Mouse (Mus musculus) midbrain, embryonic 14.5 days (tissue): ENCODE data around the gene Mgea5. TPM values are rescaled to one million over a fixed set of nuclear protein-coding genes. Genes with fewer than 3 reads are reported as not detected.
A peak's percentile ranks its signal among the peaks of the same experiment; 100 is the strongest.
"Not testable (repeated sequence)": the region's sequence is repeated elsewhere in the genome, so short reads cannot be mapped to it uniquely, and the experiment has no call there.

Source experiments
- ATAC-seq: fragments of 200-750 bp; cut with Nextera tagmentation; 2 replicates; pipeline ENCODE4 v1.8.0; 2017; ENCODE audit warnings: moderate number of reproducible peaks, moderate library complexity; ENCODE audit not compliant: low FRiP score, low TSS enrichment
- DNase-seq: peaks from one replicate; pipeline ENCODE4 v3.0.0-alpha.2; 2015
- H3K27ac ChIP-seq: fragments of 300-500 bp; sonication (generic); replicated peaks from 2 replicates; pipeline ENCODE4 v1.5.1; 2014; ENCODE audit warnings: mild to moderate bottlenecking, low read depth, low read length, moderate library complexity
- H3K27me3 ChIP-seq: fragments of 300-500 bp; sonication (generic); 2 replicates; pipeline ENCODE4 v1.6.1; 2014; ENCODE audit warnings: low read length, control low read depth, mixed read lengths; ENCODE audit not compliant: control insufficient read depth, insufficient read depth
- H3K36me3 ChIP-seq: fragments of 300-500 bp; sonication (generic); 2 replicates; pipeline ENCODE4 v1.6.1; 2014; ENCODE audit warnings: low read length, control low read depth; ENCODE audit not compliant: control insufficient read depth, insufficient read depth
- H3K4me1 ChIP-seq: fragments of 300-500 bp; sonication (generic); 2 replicates; pipeline ENCODE4 v1.6.1; 2014; ENCODE audit warnings: mild to moderate bottlenecking, antibody characterized with exemption, low read length, control low read depth; ENCODE audit not compliant: control insufficient read depth, insufficient read depth
- H3K4me2 ChIP-seq: fragments of 300-500 bp; sonication (generic); 2 replicates; pipeline ENCODE4 v1.6.1; 2014; ENCODE audit warnings: mild to moderate bottlenecking, low read length, moderate library complexity
- H3K4me3 ChIP-seq: fragments of 300-500 bp; sonication (generic); replicated peaks from 2 replicates; pipeline ENCODE4 v1.5.1; 2014; ENCODE audit warnings: low read depth, low read length
- H3K9ac ChIP-seq: fragments of 300-500 bp; sonication (generic); replicated peaks from 2 replicates; pipeline ENCODE4 v1.6.1; 2014; ENCODE audit warnings: mild to moderate bottlenecking, low read length, moderate library complexity
- H3K9me3 ChIP-seq: fragments of 300-500 bp; sonication (generic); 2 replicates; pipeline ENCODE4 v1.6.1; 2016; ENCODE audit warnings: low read length, control low read depth, mixed read lengths; ENCODE audit not compliant: control insufficient read depth
- WGBS: fragments of 180-500 bp; shearing (Covaris S2); extraction: QIAGEN DNeasy Blood & Tissue Kit; methylation state at CpG from one replicate; pipeline ENCODE4 v1.1.7; 2014; 5-methylcytosine and 5-hydroxymethylcytosine counted together
- polyA plus RNA-seq: library from polyadenylated mRNA; unstranded; fragments of >200 nt; fragmentation: Nextera tagmentation; extraction: Ambion mirVana; gene quantifications from 2 replicates; pipeline ENCODE4 v1.2.1, GENCODE M21; 2014

Mgea5 gene
- polyA plus RNA-seq, 1 experiment from 2014 or later: 118 TPM

- ATAC-seq, H3K9me3 ChIP-seq, H3K4me3 ChIP-seq, DNase-seq, H3K27ac ChIP-seq, H3K4me2 ChIP-seq, H3K9ac ChIP-seq, H3K36me3 ChIP-seq, H3K27me3 ChIP-seq, H3K4me1 ChIP-seq: not testable (repeated sequence)
- WGBS: 95% methylated on average over 6 of the region's 6 CpGs
Measured at GRCm38 (mm10) chr19:45805817-45806216, 22.2 kb upstream of the Mgea5 start.

GRCm38 (mm10) chr19:45804593-45805368 lies 21.1 kb upstream of the Mgea5 start:
- no peak overlapping the region for H3K4me2 ChIP-seq
- H3K27ac ChIP-seq: no peak overlapping the region
- H3K27me3 ChIP-seq: no peaks in the 10 kb centered on the region
- DNase-seq: peak; percentile 72
- no peaks in the 10 kb centered on the region for H3K9me3 ChIP-seq
- no peak for ATAC-seq
- H3K36me3 ChIP-seq: no peaks in the 10 kb centered on the region
- H3K4me3 ChIP-seq: no peak overlapping the region
- 22% methylated on average over 12 of the region's 12 CpGs for WGBS
- no peak overlapping the region for H3K9ac ChIP-seq
- no peaks in the 10 kb centered on the region for H3K4me1 ChIP-seq

- no peaks in the 10 kb centered on the region for H3K27me3 ChIP-seq
- no peaks in the 10 kb centered on the region for H3K9me3 ChIP-seq
- no peak overlapping the region for H3K9ac ChIP-seq
- H3K4me1 ChIP-seq: no peaks in the 10 kb centered on the region
- 42% methylated on average over 4 of the region's 4 CpGs for WGBS
- H3K36me3 ChIP-seq: no peaks in the 10 kb centered on the region
- DNase-seq (no peak), ATAC-seq (no peak)
- no peak overlapping the region for H3K4me3 ChIP-seq
- H3K4me2 ChIP-seq: no peak overlapping the region
- no peak overlapping the region for H3K27ac ChIP-seq
Measured at GRCm38 (mm10) chr19:45803408-45803807, 19.8 kb upstream of the Mgea5 start.

- Histone ChIP-seq H3K4me1 (no peaks in the 10 kb centered on the region), H3K4me2 (no peak overlapping the region), H3K4me3 (no peak overlapping the region), H3K36me3 (no peaks in the 10 kb centered on the region), H3K27me3 (no peaks in the 10 kb centered on the region), H3K9ac (no peak overlapping the region), H3K9me3 (no peaks in the 10 kb centered on the region), H3K27ac (no peak overlapping the region)
- ATAC-seq: no peak
- no peak for DNase-seq
- WGBS: 67% methylated on average over 4 of the region's 4 CpGs
Measured at GRCm38 (mm10) chr19:45802702-45803101, 19.1 kb upstream of the Mgea5 start.

- Histone ChIP-seq H3K9me3 (no peaks in the 10 kb centered on the region), H3K27me3 (no peaks in the 10 kb centered on the region)
- 77% methylated on average over 15 of the region's 15 CpGs for WGBS
Measured at GRCm38 (mm10) chr19:45796879-45797278, 13.2 kb upstream of the Mgea5 start.

GRCm38 (mm10) chr19:45796061-45796556 lies 12.5 kb upstream of the Mgea5 start:
- ATAC-seq: no peak
- Histone ChIP-seq H3K9me3 (no peaks in the 10 kb centered on the region), H3K36me3 (no peaks in the 10 kb centered on the region), H3K27me3 (no peaks in the 10 kb centered on the region), H3K4me1 (no peaks in the 10 kb centered on the region), H3K9ac (0 out of 2 replicates have a peak overlapping the region, but pooled peaks have one; percentile 20), H3K4me2 (peak overlapping the region; percentile 27), H3K4me3 (no peak overlapping the region), H3K27ac (no peak overlapping the region)
- WGBS: 10% methylated on average over 15 of the region's 15 CpGs
- no peak for DNase-seq

More at GRCm38 (mm10) chr19:45796879-45797278, 13.2 kb upstream of the Mgea5 start:
- Histone ChIP-seq H3K36me3 (no peaks in the 10 kb centered on the region), H3K4me1 (no peaks in the 10 kb centered on the region), H3K27ac (no peak overlapping the region), H3K4me3 (no peak overlapping the region), H3K9ac (no peak overlapping the region), H3K4me2 (no peak overlapping the region)
- no peak for ATAC-seq
- no peak for DNase-seq

- H3K27me3 ChIP-seq: no peaks in the 10 kb centered on the region
- DNase-seq (no peak), ATAC-seq (no peak)
- H3K36me3 ChIP-seq: no peaks in the 10 kb centered on the region
- H3K9me3 ChIP-seq: no peaks in the 10 kb centered on the region
- no peak overlapping the region for H3K27ac ChIP-seq
- no peak overlapping the region for H3K4me2 ChIP-seq
- no peak overlapping the region for H3K4me3 ChIP-seq
- no peak overlapping the region for H3K9ac ChIP-seq
- no peaks in the 10 kb centered on the region for H3K4me1 ChIP-seq
- 34% methylated on average over 15 of the region's 15 CpGs for WGBS
Measured at GRCm38 (mm10) chr19:45795406-45795944, 11.8 kb upstream of the Mgea5 start.

GRCm38 (mm10) chr19:45794718-45795117 lies 11.1 kb upstream of the Mgea5 start:
- 80% methylated on average over 6 of the region's 6 CpGs for WGBS

GRCm38 (mm10) chr19:45792404-45792803 lies 8.8 kb upstream of the Mgea5 start:
- DNase-seq (no peak), ATAC-seq (no peak)
- Histone ChIP-seq H3K4me2 (no peak overlapping the region), H3K36me3 (no peaks in the 10 kb centered on the region), H3K27ac (no peak overlapping the region), H3K9me3 (no peaks in the 10 kb centered on the region), H3K27me3 (no peaks in the 10 kb centered on the region), H3K4me1 (no peaks in the 10 kb centered on the region), H3K4me3 (no peak overlapping the region), H3K9ac (no peak overlapping the region)
- 88% methylated on average over 6 of the region's 6 CpGs for WGBS

More at GRCm38 (mm10) chr19:45794718-45795117, 11.1 kb upstream of the Mgea5 start:
- no peaks in the 10 kb centered on the region for H3K4me1 ChIP-seq
- H3K36me3 ChIP-seq: no peaks in the 10 kb centered on the region
- no peak overlapping the region for H3K9ac ChIP-seq
- H3K4me3 ChIP-seq: no peak overlapping the region
- H3K4me2 ChIP-seq: no peak overlapping the region
- ATAC-seq (no peak), DNase-seq (no peak)
- no peaks in the 10 kb centered on the region for H3K9me3 ChIP-seq
- H3K27me3 ChIP-seq: no peaks in the 10 kb centered on the region
- no peak overlapping the region for H3K27ac ChIP-seq
